Mouse (Mus musculus): Measurements from ENCODE around the gene Gpr82.

Gene Gpr82

GRCm38 (mm10) chrX:13661063-13661462 is at the start of gene Gpr82:
Gpr82 (plus strand) TSS chrX:13661363.
- no peak for DNase-seq (ENCODE audit: low spot score in 2 of 2)

- DNase-seq (ENCODE audit: low spot score in 2 of 2) = no peak
Measured at GRCm38 (mm10) chrX:13612115-13612514, 49.0 kb upstream of the Gpr82 start.

GRCm38 (mm10) chrX:13616726-13617125 is 44.4 kb upstream of the Gpr82 start:
- DNase-seq (ENCODE audit: low spot score in 2 of 2) = no peak

GRCm38 (mm10) chrX:13617294-13617693 is 43.9 kb upstream of the Gpr82 start:
- DNase-seq (ENCODE audit: low spot score in 2 of 2) = no peak

GRCm38 (mm10) chrX:13618476-13618875 is 42.7 kb upstream of the Gpr82 start:
- DNase-seq (ENCODE audit: low spot score in 2 of 2) = no peak

GRCm38 (mm10) chrX:13621473-13621872 is 39.7 kb upstream of the Gpr82 start:
- no peak for DNase-seq (ENCODE audit: low spot score in 2 of 2)

GRCm38 (mm10) chrX:13622654-13623053 is 38.5 kb upstream of the Gpr82 start:
- no peak for DNase-seq (ENCODE audit: low spot score in 2 of 2)

- no peak for DNase-seq (ENCODE audit: low spot score in 2 of 2)
Measured at GRCm38 (mm10) chrX:13631599-13632283, 29.4 kb upstream of the Gpr82 start, which contains the start of gene Gpr34. Gpr34 (plus strand) TSS chrX:13632089.

- DNase-seq (ENCODE audit: low spot score in 2 of 2) = no peak
Measured at GRCm38 (mm10) chrX:13636398-13636797, 24.8 kb upstream of the Gpr82 start.

- DNase-seq (ENCODE audit: low spot score in 2 of 2) = no peak
Measured at GRCm38 (mm10) chrX:13638894-13639293, 22.3 kb upstream of the Gpr82 start.

GRCm38 (mm10) chrX:13651889-13652288 is 9.3 kb upstream of the Gpr82 start:
- no peak for DNase-seq (ENCODE audit: low spot score in 2 of 2)

GRCm38 (mm10) chrX:13652291-13652690 is 8.9 kb upstream of the Gpr82 start:
- DNase-seq (ENCODE audit: low spot score in 2 of 2) = no peak

GRCm38 (mm10) chrX:13655005-13655421 is 6.2 kb upstream of the Gpr82 start:
- no peak for DNase-seq (ENCODE audit: low spot score in 2 of 2)

- DNase-seq (ENCODE audit: low spot score in 2 of 2) = no peak
Measured at GRCm38 (mm10) chrX:13655906-13656305, 5.3 kb upstream of the Gpr82 start.

- DNase-seq (ENCODE audit: low spot score in 2 of 2) = peak; percentile 9 to 40
Measured at GRCm38 (mm10) chrX:13656721-13657120, 4.4 kb upstream of the Gpr82 start.

GRCm38 (mm10) chrX:13658616-13659140 is 2.5 kb upstream of the Gpr82 start:
- no peak for DNase-seq (ENCODE audit: low spot score in 2 of 2)

- no peak for DNase-seq (ENCODE audit: low spot score in 2 of 2)
Measured at GRCm38 (mm10) chrX:13659201-13659890, 1.8 kb upstream of the Gpr82 start.

GRCm38 (mm10) chrX:13668867-13669266 is 7.7 kb downstream of the Gpr82 start:
- no peak for DNase-seq (ENCODE audit: low spot score in 2 of 2)

GRCm38 (mm10) chrX:13670342-13670741 is 9.2 kb downstream of the Gpr82 start:
- peak in 1 of 2 experiments; percentile 7 for DNase-seq (ENCODE audit: low spot score in 2 of 2)

GRCm38 (mm10) chrX:13673001-13673400 is 11.8 kb downstream of the Gpr82 start:
- no peak for DNase-seq (ENCODE audit: low spot score in 2 of 2)

- DNase-seq (ENCODE audit: low spot score in 2 of 2) = no peak
Measured at GRCm38 (mm10) chrX:13681748-13682147, 20.6 kb downstream of the Gpr82 start.

- no peak for DNase-seq (ENCODE audit: low spot score in 2 of 2)
Measured at GRCm38 (mm10) chrX:13686589-13686988, 25.4 kb downstream of the Gpr82 start.

- DNase-seq (ENCODE audit: low spot score in 2 of 2) = no peak
Measured at GRCm38 (mm10) chrX:13688356-13688755, 27.2 kb downstream of the Gpr82 start.
